Mouse (Mus musculus) hindbrain, embryonic 10.5 days (tissue): ENCODE measurements around the gene Gm43638. TPM values are rescaled to one million over a fixed set of nuclear protein-coding genes. Genes with fewer than 3 reads are reported as not detected.
"Not testable (repeated sequence)": the region's sequence is repeated elsewhere in the genome, so short reads cannot be mapped to it uniquely, and the experiment has no call there.

Experiments used
- DNase-seq: peaks from one replicate; pipeline ENCODE4 v3.0.0-alpha.2; 2017; ENCODE audit warnings: low spot score
- H3K27ac ChIP-seq: fragments of 300-500 bp; sonication (generic); 2 replicates; pipeline ENCODE4 v1.5.1; 2016; ENCODE audit warnings: mild to moderate bottlenecking, moderate library complexity
- H3K27me3 ChIP-seq: fragments of 300-500 bp; sonication (generic); 2 replicates; pipeline ENCODE4 v1.6.1; 2016; ENCODE audit warnings: mild to moderate bottlenecking; ENCODE audit not compliant: poor library complexity, insufficient read depth, severe bottlenecking
- H3K36me3 ChIP-seq: fragments of 300-500 bp; sonication (generic); 2 replicates; pipeline ENCODE4 v1.6.1; 2016; ENCODE audit warnings: mild to moderate bottlenecking, moderate library complexity
- H3K4me1 ChIP-seq: fragments of 300-500 bp; sonication (generic); replicated peaks from 2 replicates; pipeline ENCODE4 v1.6.1; 2016; ENCODE audit warnings: mild to moderate bottlenecking
- H3K4me3 ChIP-seq: fragments of 300-500 bp; sonication (generic); 2 replicates; pipeline ENCODE4 v1.5.1; 2016; ENCODE audit warnings: mild to moderate bottlenecking, moderate library complexity
- H3K9me3 ChIP-seq: fragments of 300-500 bp; sonication (generic); 2 replicates; pipeline ENCODE4 v1.6.1; 2016; ENCODE audit warnings: mild to moderate bottlenecking, moderate library complexity
- WGBS: fragments of 180-500 bp; shearing (Covaris S2); methylation state at CpG from one replicate; pipeline ENCODE4 v1.1.7; 2016; 5-methylcytosine and 5-hydroxymethylcytosine counted together
- polyA plus RNA-seq: library from polyadenylated mRNA; unstranded; fragments of >200 nt; fragmentation: Nextera tagmentation; extraction: Ambion mirVana; gene quantifications from 2 replicates; pipeline ENCODE4 v1.2.1, GENCODE M21; 2016

Gene Gm43638
- polyA plus RNA-seq, 1 experiment from 2014 or later: not detected

DNA sequence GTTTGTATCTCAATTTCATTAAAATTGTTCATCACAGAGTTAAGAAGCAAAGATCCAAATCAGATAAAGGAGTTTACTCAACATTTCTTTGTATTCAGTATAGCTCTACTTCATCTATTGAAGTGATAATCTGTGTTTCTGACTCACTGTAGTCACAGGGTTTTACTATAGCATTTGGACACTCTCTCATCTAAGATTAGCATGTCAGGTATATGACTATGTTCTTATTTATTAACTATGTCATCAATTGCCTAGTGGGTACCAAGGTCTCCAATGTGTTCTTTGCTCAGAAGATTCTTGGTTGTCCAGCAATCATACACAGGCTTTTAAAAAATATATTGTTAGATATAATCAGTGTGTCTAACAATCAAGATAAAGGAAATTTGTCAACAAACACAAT, 31.1 kb downstream of the Gm43638 start:
- H3K27ac ChIP-seq: no peak overlapping the region
- H3K4me3 ChIP-seq: no peak overlapping the region
- no peaks in the 10 kb centered on the region for H3K4me1 ChIP-seq
- no peaks in the 10 kb centered on the region for H3K9me3 ChIP-seq
- H3K36me3 ChIP-seq: no peaks in the 10 kb centered on the region
- no peak for DNase-seq
- H3K27me3 ChIP-seq: no peaks in the 10 kb centered on the region

DNA sequence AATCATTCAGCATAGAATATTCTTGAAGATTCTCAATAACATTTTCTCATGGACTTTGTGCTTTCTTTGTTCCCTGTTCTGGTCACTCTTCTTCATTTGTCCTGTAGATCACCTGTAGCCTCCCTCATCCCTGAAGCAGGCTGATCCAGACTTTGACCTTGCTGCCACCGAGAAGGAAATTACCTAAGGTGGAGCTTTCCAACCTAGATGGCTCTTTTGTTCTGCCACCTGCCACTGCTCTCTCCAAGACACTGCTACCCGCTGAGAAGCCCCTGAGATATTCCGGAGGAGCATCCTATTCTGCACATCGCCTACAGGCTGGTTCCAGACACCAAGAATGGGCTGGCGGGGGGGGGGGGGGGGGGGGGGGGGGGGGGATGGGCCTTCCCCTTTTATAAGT, 34.1 kb downstream of the Gm43638 start:
- H3K4me1 ChIP-seq, DNase-seq, H3K27ac ChIP-seq, H3K36me3 ChIP-seq, H3K9me3 ChIP-seq, H3K4me3 ChIP-seq, H3K27me3 ChIP-seq: not testable (repeated sequence)
- WGBS: 57% methylated on average over 4 of the region's 5 CpGs

DNA sequence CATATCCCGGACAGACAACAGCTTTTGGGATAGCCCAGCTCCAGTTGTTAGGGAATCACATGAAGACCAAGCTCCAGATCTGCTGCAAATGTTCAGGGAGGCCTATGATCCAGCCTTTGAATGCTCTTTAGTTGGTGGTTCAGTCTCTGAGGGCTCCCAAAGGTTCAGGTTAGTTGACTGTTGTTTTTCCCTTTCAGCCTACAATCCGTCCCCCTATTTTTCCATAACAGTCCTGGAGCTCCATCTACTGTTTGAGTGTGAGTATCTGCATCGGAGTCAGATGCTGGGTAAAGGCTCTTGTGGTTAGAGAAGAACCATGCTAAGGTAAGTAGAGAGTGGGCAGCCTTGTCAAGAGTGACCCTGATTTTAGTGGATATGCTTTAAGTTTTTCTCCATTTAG, 50.3 kb downstream of the Gm43638 start:
- no peaks in the 10 kb centered on the region for H3K4me1 ChIP-seq
- no peaks in the 10 kb centered on the region for H3K36me3 ChIP-seq
- 43% methylated on average over 3 of the region's 3 CpGs for WGBS
- H3K9me3 ChIP-seq: no peaks in the 10 kb centered on the region
- peak; percentile 4 for DNase-seq
- no peak overlapping the region for H3K27ac ChIP-seq
- H3K27me3 ChIP-seq: no peaks in the 10 kb centered on the region
- H3K4me3 ChIP-seq: no peak overlapping the region

DNA sequence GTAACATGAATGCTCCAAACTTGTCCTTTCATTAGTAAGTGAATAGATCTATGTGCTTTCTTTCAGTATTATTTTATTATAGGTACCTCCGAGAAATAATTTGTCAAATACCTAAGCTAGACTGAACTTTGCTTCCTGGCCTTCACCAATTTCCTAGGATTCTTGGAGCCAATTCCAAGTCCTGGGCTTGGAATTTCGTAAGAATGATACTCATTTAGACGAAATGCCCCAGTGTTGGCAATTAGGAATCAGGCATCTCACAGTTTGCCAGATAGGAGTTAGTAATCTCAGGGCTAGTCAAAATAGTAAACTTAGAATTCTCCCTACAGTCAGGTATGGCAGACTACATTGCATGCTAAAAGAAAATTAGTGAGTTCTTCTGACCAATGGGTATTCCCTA, 60.9 kb downstream of the Gm43638 start:
- Histone ChIP-seq H3K27me3 (no peaks in the 10 kb centered on the region), H3K4me3 (no peak overlapping the region), H3K36me3 (no peaks in the 10 kb centered on the region), H3K27ac (no peak overlapping the region), H3K9me3 (no peaks in the 10 kb centered on the region), H3K4me1 (no peaks in the 10 kb centered on the region)
- WGBS: 86% methylated on average over 3 of the region's 3 CpGs
- DNase-seq: no peak

DNA sequence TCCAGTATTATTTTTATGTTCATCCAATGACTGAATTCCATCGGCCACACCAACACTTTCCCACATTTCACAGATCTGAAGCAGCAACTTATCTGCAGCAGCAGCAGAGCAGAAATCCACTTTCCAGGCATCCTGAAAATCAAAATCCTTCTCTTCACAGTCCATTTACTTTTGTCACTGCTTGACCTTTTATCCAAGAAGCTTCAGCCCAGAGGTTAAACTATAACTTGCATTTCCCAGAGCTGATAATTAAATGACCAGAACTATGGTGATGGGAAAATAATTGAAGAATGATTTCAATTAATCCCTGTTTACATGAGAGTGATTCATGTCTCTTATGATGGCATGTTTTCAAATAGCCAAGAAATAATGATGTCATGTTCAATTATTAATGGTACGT, 62.6 kb downstream of the Gm43638 start, which contains the start of gene Ugt2b38:
Ugt2b38 (minus strand) TSS at position 163 of the 400 bp plus-strand sequence.
- WGBS: 97% methylated on average over 2 of the region's 2 CpGs
- not testable (repeated sequence) for H3K4me3 ChIP-seq, H3K36me3 ChIP-seq, H3K9me3 ChIP-seq, H3K27me3 ChIP-seq, H3K27ac ChIP-seq, DNase-seq, H3K4me1 ChIP-seq

Other genes with a start within 250 kb of the Gm43638 start
- not detected in 2 replicates for gene Ugt2b37, start 232.0 kb downstream of the Gm43638 start, polyA plus RNA-seq
- not detected in 2 replicates for gene Ugt2a3, start 149.6 kb downstream of the Gm43638 start, polyA plus RNA-seq
- not detected in 2 replicates for gene Ugt2b38, start 62.6 kb downstream of the Gm43638 start, polyA plus RNA-seq
- gene Ugt2a2, start 4.5 kb downstream of the Gm43638 start, polyA plus RNA-seq: not detected in 2 replicates
- not detected in 2 replicates for gene Ugt2a1, start 4.1 kb upstream of the Gm43638 start, polyA plus RNA-seq
- not detected in 2 replicates for gene Sult1b1, start 51.4 kb upstream of the Gm43638 start, polyA plus RNA-seq
- gene Sult1d1, start 82.2 kb upstream of the Gm43638 start, polyA plus RNA-seq: not detected in 2 replicates
- gene Sult1e1, start 104.8 kb upstream of the Gm43638 start, polyA plus RNA-seq: not detected in 2 replicates
- not detected in 2 replicates for gene Csn1s1, start 179.4 kb upstream of the Gm43638 start, polyA plus RNA-seq
- gene Csn2, start 212.8 kb upstream of the Gm43638 start, polyA plus RNA-seq: not detected in 2 replicates